Mouse (Mus musculus): Measurements from ENCODE around the gene Pth1r. TPM values are rescaled to one million over a fixed set of nuclear protein-coding genes. Genes with fewer than 3 reads are reported as not detected.

Gene Pth1r
- polyA plus RNA-seq, 1 experiment from 2014 or later = 17.9 TPM

GRCm38 (mm10) chr9:110742951-110743455 is 3.9 kb downstream of the Pth1r start:
- Histone ChIP-seq H3K27me3 (ENCODE audit: control insufficient read depth, insufficient read depth, low read length) (peaks cover 32% of the 10 kb centered on the region), H3K4me1 (ENCODE audit: control insufficient read depth, insufficient read depth, low read length) (peaks cover 5% of the 10 kb centered on the region; the same call in 1 of the 2 replicates), H3K9me3 (replicated peaks; ENCODE audit: control insufficient read depth, low read length) (no peaks in the 10 kb centered on the region), H3K9ac (ENCODE audit: low read length) (peak overlapping the region; percentile 77), H3K27ac (ENCODE audit: low read length) (peak overlapping the region; percentile 87), H3K36me3 (ENCODE audit: control insufficient read depth, insufficient read depth, low read length) (no peaks in the 10 kb centered on the region), H3K4me2 (ENCODE audit: low read depth, low read length) (peak overlapping the region; percentile 77), H3K4me3 (replicated peaks; ENCODE audit: low read length) (peak overlapping the region; percentile 70)
- 1% methylated on average over 42 of the region's 49 CpGs for WGBS
- peak; percentile 16; the same call in 1 of the 2 replicates for ATAC-seq (ENCODE audit: insufficient read depth, low FRiP score)

- Histone ChIP-seq H3K27ac (ENCODE audit: low read length) (peak overlapping the region; percentile 87), H3K4me2 (ENCODE audit: low read depth, low read length) (peak overlapping the region; percentile 77), H3K27me3 (ENCODE audit: control insufficient read depth, insufficient read depth, low read length) (peaks cover 32% of the 10 kb centered on the region), H3K9me3 (replicated peaks; ENCODE audit: control insufficient read depth, low read length) (no peaks in the 10 kb centered on the region), H3K4me3 (replicated peaks; ENCODE audit: low read length) (peak overlapping the region; percentile 70), H3K36me3 (ENCODE audit: control insufficient read depth, insufficient read depth, low read length) (no peaks in the 10 kb centered on the region), H3K9ac (ENCODE audit: low read length) (peak overlapping the region; percentile 77), H3K4me1 (ENCODE audit: control insufficient read depth, insufficient read depth, low read length) (peaks cover 5% of the 10 kb centered on the region; the same call in 1 of the 2 replicates)
- peak; percentile 73 for ATAC-seq (ENCODE audit: insufficient read depth, low FRiP score)
- WGBS = under 1% methylated on average over 58 of the region's 71 CpGs
These were observed 4.5 kb downstream of the Pth1r start for GRCm38 (mm10) chr9:110742295-110742950.

GRCm38 (mm10) chr9:110741711-110742294 is 5.1 kb downstream of the Pth1r start, which contains the start of gene Myl3:
Gene Myl3 (plus strand): TSS chr9:110741861.
- Histone ChIP-seq H3K9ac (ENCODE audit: low read length) (peak within 1 kb of the TSS; percentile 77), H3K27ac (ENCODE audit: low read length) (peak within 1 kb of the TSS; percentile 87), H3K27me3 (ENCODE audit: control insufficient read depth, insufficient read depth, low read length) (peaks cover 32% of the 10 kb centered on the region), H3K9me3 (replicated peaks; ENCODE audit: control insufficient read depth, low read length) (no peaks in the 10 kb centered on the region), H3K4me1 (ENCODE audit: control insufficient read depth, insufficient read depth, low read length) (peaks cover 5% of the 10 kb centered on the region; the same call in 1 of the 2 replicates), H3K36me3 (ENCODE audit: control insufficient read depth, insufficient read depth, low read length) (no peaks in the 10 kb centered on the region), H3K4me3 (replicated peaks; ENCODE audit: low read length) (peak within 1 kb of the TSS; percentile 70), H3K4me2 (ENCODE audit: low read depth, low read length) (peak within 1 kb of the TSS; percentile 77)
- WGBS = 4% methylated on average over 17 of the region's 17 CpGs
- ATAC-seq (ENCODE audit: insufficient read depth, low FRiP score) = no peak

GRCm38 (mm10) chr9:110739961-110740360 is 7.0 kb downstream of the Pth1r start:
- no peak overlapping the region for H3K4me2 ChIP-seq (ENCODE audit: low read depth, low read length)
- ATAC-seq (ENCODE audit: insufficient read depth, low FRiP score) = no peak
- H3K27me3 ChIP-seq (ENCODE audit: control insufficient read depth, insufficient read depth, low read length) = peaks cover 28% of the 10 kb centered on the region

GRCm38 (mm10) chr9:110738054-110738453 is 8.9 kb downstream of the Pth1r start:
- WGBS = 33% methylated on average over 1 of the region's 1 CpGs
- H3K9me3 ChIP-seq (replicated peaks; ENCODE audit: control insufficient read depth, low read length) = no peaks in the 10 kb centered on the region
- ATAC-seq (ENCODE audit: insufficient read depth, low FRiP score) = no peak
- H3K4me1 ChIP-seq (ENCODE audit: control insufficient read depth, insufficient read depth, low read length) = peaks cover 22% of the 10 kb centered on the region
- H3K4me2 ChIP-seq (ENCODE audit: low read depth, low read length) = no peak overlapping the region
- no peak overlapping the region for H3K4me3 ChIP-seq (replicated peaks; ENCODE audit: low read length)
- H3K9ac ChIP-seq (ENCODE audit: low read length) = no peak overlapping the region
- H3K27ac ChIP-seq (ENCODE audit: low read length) = no peak overlapping the region
- H3K36me3 ChIP-seq (ENCODE audit: control insufficient read depth, insufficient read depth, low read length) = no peaks in the 10 kb centered on the region
- peaks cover 13% of the 10 kb centered on the region for H3K27me3 ChIP-seq (ENCODE audit: control insufficient read depth, insufficient read depth, low read length)

More at GRCm38 (mm10) chr9:110739961-110740360, 7.0 kb downstream of the Pth1r start:
- WGBS = 83% methylated on average over 7 of the region's 7 CpGs
- Histone ChIP-seq H3K9ac (ENCODE audit: low read length) (no peak overlapping the region), H3K4me1 (ENCODE audit: control insufficient read depth, insufficient read depth, low read length) (peaks cover 12% of the 10 kb centered on the region), H3K27ac (ENCODE audit: low read length) (no peak overlapping the region), H3K36me3 (ENCODE audit: control insufficient read depth, insufficient read depth, low read length) (no peaks in the 10 kb centered on the region), H3K4me3 (replicated peaks; ENCODE audit: low read length) (no peak overlapping the region), H3K9me3 (replicated peaks; ENCODE audit: control insufficient read depth, low read length) (no peaks in the 10 kb centered on the region)

GRCm38 (mm10) chr9:110736362-110736761 is 10.6 kb downstream of the Pth1r start:
- no peak overlapping the region for H3K4me2 ChIP-seq (ENCODE audit: low read depth, low read length)
- 0 out of 2 replicates have a peak overlapping the region, but pooled peaks have one; percentile 20 for H3K9ac ChIP-seq (ENCODE audit: low read length)
- no peak for ATAC-seq (ENCODE audit: insufficient read depth, low FRiP score)
- H3K4me3 ChIP-seq (replicated peaks; ENCODE audit: low read length) = no peak overlapping the region
- no peaks in the 10 kb centered on the region for H3K36me3 ChIP-seq (ENCODE audit: control insufficient read depth, insufficient read depth, low read length)
- no peaks in the 10 kb centered on the region for H3K9me3 ChIP-seq (replicated peaks; ENCODE audit: control insufficient read depth, low read length)
- H3K4me1 ChIP-seq (ENCODE audit: control insufficient read depth, insufficient read depth, low read length) = peaks cover 26% of the 10 kb centered on the region
- no peak overlapping the region for H3K27ac ChIP-seq (ENCODE audit: low read length)
- WGBS = 59% methylated on average over 9 of the region's 9 CpGs
- peaks cover 11% of the 10 kb centered on the region for H3K27me3 ChIP-seq (ENCODE audit: control insufficient read depth, insufficient read depth, low read length)

GRCm38 (mm10) chr9:110734154-110734553 is 12.8 kb downstream of the Pth1r start:
- Histone ChIP-seq H3K4me1 (ENCODE audit: control insufficient read depth, insufficient read depth, low read length) (peaks cover 26% of the 10 kb centered on the region), H3K4me3 (replicated peaks; ENCODE audit: low read length) (no peak overlapping the region), H3K9ac (ENCODE audit: low read length) (no peak overlapping the region), H3K36me3 (ENCODE audit: control insufficient read depth, insufficient read depth, low read length) (no peaks in the 10 kb centered on the region), H3K27ac (ENCODE audit: low read length) (no peak overlapping the region), H3K27me3 (ENCODE audit: control insufficient read depth, insufficient read depth, low read length) (no peaks in the 10 kb centered on the region), H3K4me2 (ENCODE audit: low read depth, low read length) (no peak overlapping the region), H3K9me3 (replicated peaks; ENCODE audit: control insufficient read depth, low read length) (no peaks in the 10 kb centered on the region)
- ATAC-seq (ENCODE audit: insufficient read depth, low FRiP score) = no peak
- WGBS = 71% methylated on average over 7 of the region's 7 CpGs

GRCm38 (mm10) chr9:110733102-110733501 is 13.8 kb downstream of the Pth1r start:
- Histone ChIP-seq H3K4me1 (ENCODE audit: control insufficient read depth, insufficient read depth, low read length) (peaks cover 26% of the 10 kb centered on the region), H3K36me3 (ENCODE audit: control insufficient read depth, insufficient read depth, low read length) (no peaks in the 10 kb centered on the region), H3K9me3 (replicated peaks; ENCODE audit: control insufficient read depth, low read length) (no peaks in the 10 kb centered on the region), H3K4me3 (replicated peaks; ENCODE audit: low read length) (peak overlapping the region; percentile 45), H3K9ac (ENCODE audit: low read length) (peak overlapping the region; percentile 66), H3K27ac (ENCODE audit: low read length) (peak overlapping the region; percentile 76), H3K4me2 (ENCODE audit: low read depth, low read length) (peak overlapping the region; percentile 76), H3K27me3 (ENCODE audit: control insufficient read depth, insufficient read depth, low read length) (no peaks in the 10 kb centered on the region; the same call in 1 of the 2 replicates)
- WGBS = 3% methylated on average over 8 of the region's 8 CpGs
- ATAC-seq (ENCODE audit: insufficient read depth, low FRiP score) = no peak

- no peaks in the 10 kb centered on the region for H3K9me3 ChIP-seq (replicated peaks; ENCODE audit: control insufficient read depth, low read length)
- peaks cover 3% of the 10 kb centered on the region for H3K27me3 ChIP-seq (ENCODE audit: control insufficient read depth, insufficient read depth, low read length)
- H3K36me3 ChIP-seq (ENCODE audit: control insufficient read depth, insufficient read depth, low read length) = no peaks in the 10 kb centered on the region
- peak overlapping the region; percentile 45 for H3K4me3 ChIP-seq (replicated peaks; ENCODE audit: low read length)
- H3K9ac ChIP-seq (ENCODE audit: low read length) = peak overlapping the region; percentile 66
- peak overlapping the region; percentile 76 for H3K27ac ChIP-seq (ENCODE audit: low read length)
- peaks cover 26% of the 10 kb centered on the region for H3K4me1 ChIP-seq (ENCODE audit: control insufficient read depth, insufficient read depth, low read length)
- peak; percentile 93 for ATAC-seq (ENCODE audit: insufficient read depth, low FRiP score)
- WGBS = under 1% methylated on average over 26 of the region's 26 CpGs
- H3K4me2 ChIP-seq (ENCODE audit: low read depth, low read length) = peak overlapping the region; percentile 76
These were observed 14.3 kb downstream of the Pth1r start for GRCm38 (mm10) chr9:110732623-110733022.

All from stomach, embryonic 16.5 days (tissue).